Mouse (Mus musculus) liver, embryonic 16.5 days (tissue): Measurements from ENCODE around the gene Lactbl1. TPM values are rescaled to one million over a fixed set of nuclear protein-coding genes. Genes with fewer than 3 reads are reported as not detected.

Experiments used
- ATAC-seq: fragments of 200-750 bp; cut with Nextera tagmentation; 2 replicates; pipeline ENCODE4 v1.8.0; 2017; ENCODE audit warnings: low read depth, mild to moderate bottlenecking, moderate number of reproducible peaks, moderate library complexity
- H3K27ac ChIP-seq: fragments of 300-500 bp; sonication (generic); 2 replicates; pipeline ENCODE4 v1.5.1; 2014; ENCODE audit warnings: mild to moderate bottlenecking, low read length
- H3K27me3 ChIP-seq: fragments of 300-500 bp; sonication (generic); 2 replicates; pipeline ENCODE4 v1.6.1; 2014; ENCODE audit warnings: low read depth, low read length, mixed read lengths; ENCODE audit not compliant: control insufficient read depth, insufficient read depth
- H3K36me3 ChIP-seq: fragments of 300-500 bp; sonication (generic); 2 replicates; pipeline ENCODE4 v1.6.1; 2014; ENCODE audit warnings: mild to moderate bottlenecking; ENCODE audit not compliant: control insufficient read depth, insufficient read depth
- H3K4me1 ChIP-seq: fragments of 300-500 bp; sonication (generic); 2 replicates; pipeline ENCODE4 v1.6.1; 2014; ENCODE audit warnings: low read depth, low read length, mixed read lengths; ENCODE audit not compliant: control insufficient read depth
- H3K4me2 ChIP-seq: fragments of 300-500 bp; sonication (generic); 2 replicates; pipeline ENCODE4 v1.6.1; 2014; ENCODE audit warnings: low read depth, low read length, mixed read lengths
- H3K4me3 ChIP-seq: fragments of 300-500 bp; sonication (generic); 2 replicates; pipeline ENCODE4 v1.5.1; 2014; ENCODE audit warnings: low read depth, mild to moderate bottlenecking, low read length
- H3K9ac ChIP-seq: fragments of 300-500 bp; sonication (generic); 2 replicates; pipeline ENCODE4 v1.6.1; 2014; ENCODE audit warnings: low read depth, low read length
- H3K9me3 ChIP-seq: fragments of 300-500 bp; sonication (generic); replicated peaks from 2 replicates; pipeline ENCODE4 v1.6.1; 2016; ENCODE audit warnings: low read length; ENCODE audit not compliant: control insufficient read depth
- WGBS: fragments of 180-500 bp; shearing (Covaris S2); extraction: QIAGEN DNeasy Blood & Tissue Kit; methylation state at CpG from one replicate; pipeline ENCODE4 v1.1.7; 2014; ENCODE audit not compliant: insufficient replicate concordance; 5-methylcytosine and 5-hydroxymethylcytosine counted together
- polyA plus RNA-seq: library from polyadenylated mRNA; unstranded; fragments of >200 nt; fragmentation: Nextera tagmentation; extraction: Ambion mirVana; gene quantifications from 2 replicates; pipeline ENCODE4 v1.2.1, GENCODE M21; 2015

Lactbl1 gene
- polyA plus RNA-seq, 1 experiment from 2014 or later: not detected

- no peak for ATAC-seq
- H3K9ac ChIP-seq: no peak overlapping the region
- no peaks in the 10 kb centered on the region for H3K9me3 ChIP-seq
- H3K36me3 ChIP-seq: no peaks in the 10 kb centered on the region
- H3K27me3 ChIP-seq: no peaks in the 10 kb centered on the region
- H3K27ac ChIP-seq: no peak overlapping the region
- no peak overlapping the region for H3K4me3 ChIP-seq
- no peak overlapping the region for H3K4me2 ChIP-seq
- H3K4me1 ChIP-seq: no peaks in the 10 kb centered on the region
- WGBS: 12% methylated on average over 3 of the region's 3 CpGs
Observed at GRCm38 (mm10) chr4:136657914-136658313, 35.5 kb downstream of the Lactbl1 start.

- Histone ChIP-seq H3K4me1 (no peaks in the 10 kb centered on the region), H3K27ac (no peak overlapping the region), H3K36me3 (no peaks in the 10 kb centered on the region), H3K9ac (no peak overlapping the region), H3K4me2 (no peak overlapping the region), H3K4me3 (no peak overlapping the region), H3K27me3 (no peaks in the 10 kb centered on the region), H3K9me3 (no peaks in the 10 kb centered on the region)
- 64% methylated on average over 9 of the region's 9 CpGs for WGBS
- ATAC-seq: no peak
Observed at GRCm38 (mm10) chr4:136665068-136665467, 42.6 kb downstream of the Lactbl1 start.

DNA sequence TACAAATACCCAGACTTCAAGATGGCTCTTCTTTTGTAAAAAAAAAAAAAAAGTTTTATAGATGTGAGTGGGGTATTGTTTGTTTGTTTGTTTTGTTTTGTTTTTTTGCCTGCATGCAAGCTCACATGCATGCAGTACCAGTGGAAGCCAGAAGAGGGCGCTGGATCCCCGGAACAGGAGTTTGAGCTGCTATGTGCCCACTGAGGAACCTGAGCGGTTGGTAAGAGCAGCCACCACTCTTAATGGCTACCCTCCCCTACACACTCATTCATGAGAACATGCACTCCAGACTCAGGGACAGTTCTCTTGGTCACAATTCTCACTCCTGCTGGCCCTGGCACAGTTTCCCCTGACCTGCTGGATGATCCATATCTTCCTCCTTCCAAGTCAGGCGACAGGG, 43.6 kb downstream of the Lactbl1 start:
- no peak overlapping the region for H3K4me2 ChIP-seq
- H3K36me3 ChIP-seq: no peaks in the 10 kb centered on the region
- no peaks in the 10 kb centered on the region for H3K9me3 ChIP-seq
- ATAC-seq: no peak
- no peaks in the 10 kb centered on the region for H3K4me1 ChIP-seq
- no peak overlapping the region for H3K9ac ChIP-seq
- H3K27me3 ChIP-seq: no peaks in the 10 kb centered on the region
- no peak overlapping the region for H3K27ac ChIP-seq
- H3K4me3 ChIP-seq: no peak overlapping the region
- WGBS: 39% methylated on average over 4 of the region's 4 CpGs

DNA sequence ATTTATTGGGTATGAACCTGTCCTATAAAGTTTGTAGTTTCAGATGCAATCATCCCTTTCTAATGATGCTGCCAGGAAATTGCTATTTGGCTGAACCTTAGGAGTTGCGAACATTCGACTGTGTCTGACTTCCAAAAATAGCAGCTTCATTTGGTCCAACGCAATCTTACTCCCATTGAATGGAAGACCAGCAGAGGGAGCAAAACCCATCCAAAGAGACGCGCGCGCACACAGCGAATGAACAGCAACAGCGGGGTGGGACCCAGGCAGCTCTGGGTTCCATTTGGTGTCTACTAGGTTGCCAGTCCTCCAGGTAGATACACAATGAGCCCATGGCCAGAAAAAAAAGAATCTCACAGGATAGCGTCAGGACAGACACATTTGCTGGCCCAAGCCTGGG, 45.3 kb downstream of the Lactbl1 start:
- Histone ChIP-seq H3K27ac (no peak overlapping the region), H3K4me2 (no peak overlapping the region), H3K9me3 (no peaks in the 10 kb centered on the region), H3K27me3 (no peaks in the 10 kb centered on the region), H3K36me3 (no peaks in the 10 kb centered on the region), H3K9ac (no peak overlapping the region), H3K4me1 (no peaks in the 10 kb centered on the region), H3K4me3 (no peak overlapping the region)
- no peak for ATAC-seq
- 50% methylated on average over 10 of the region's 10 CpGs for WGBS

- no peaks in the 10 kb centered on the region for H3K9me3 ChIP-seq
- no peaks in the 10 kb centered on the region for H3K36me3 ChIP-seq
- ATAC-seq: no peak
- no peak overlapping the region for H3K9ac ChIP-seq
- WGBS: 72% methylated on average over 19 of the region's 19 CpGs
- no peak overlapping the region for H3K27ac ChIP-seq
- no peak overlapping the region for H3K4me2 ChIP-seq
- no peaks in the 10 kb centered on the region for H3K27me3 ChIP-seq
- H3K4me3 ChIP-seq: no peak overlapping the region
- H3K4me1 ChIP-seq: no peaks in the 10 kb centered on the region
Observed at GRCm38 (mm10) chr4:136672335-136673090, 50.1 kb downstream of the Lactbl1 start.

- Histone ChIP-seq H3K4me2 (no peak overlapping the region), H3K27ac (no peak overlapping the region), H3K9me3 (no peaks in the 10 kb centered on the region), H3K4me3 (no peak overlapping the region), H3K27me3 (no peaks in the 10 kb centered on the region), H3K36me3 (no peaks in the 10 kb centered on the region), H3K9ac (no peak overlapping the region), H3K4me1 (no peaks in the 10 kb centered on the region)
- no peak for ATAC-seq
- 69% methylated on average over 9 of the region's 9 CpGs for WGBS
Observed at GRCm38 (mm10) chr4:136675439-136675838, 53.0 kb downstream of the Lactbl1 start.

- no peak overlapping the region for H3K27ac ChIP-seq
- WGBS: 1% methylated on average over 3 of the region's 3 CpGs
- no peak overlapping the region for H3K4me2 ChIP-seq
- H3K9me3 ChIP-seq: no peaks in the 10 kb centered on the region
- ATAC-seq: no peak
- H3K4me1 ChIP-seq: no peaks in the 10 kb centered on the region
- H3K9ac ChIP-seq: no peak overlapping the region
- H3K27me3 ChIP-seq: no peaks in the 10 kb centered on the region
- H3K4me3 ChIP-seq: no peak overlapping the region
- H3K36me3 ChIP-seq: no peaks in the 10 kb centered on the region
Observed at GRCm38 (mm10) chr4:136678480-136678879, 56.1 kb downstream of the Lactbl1 start.

DNA sequence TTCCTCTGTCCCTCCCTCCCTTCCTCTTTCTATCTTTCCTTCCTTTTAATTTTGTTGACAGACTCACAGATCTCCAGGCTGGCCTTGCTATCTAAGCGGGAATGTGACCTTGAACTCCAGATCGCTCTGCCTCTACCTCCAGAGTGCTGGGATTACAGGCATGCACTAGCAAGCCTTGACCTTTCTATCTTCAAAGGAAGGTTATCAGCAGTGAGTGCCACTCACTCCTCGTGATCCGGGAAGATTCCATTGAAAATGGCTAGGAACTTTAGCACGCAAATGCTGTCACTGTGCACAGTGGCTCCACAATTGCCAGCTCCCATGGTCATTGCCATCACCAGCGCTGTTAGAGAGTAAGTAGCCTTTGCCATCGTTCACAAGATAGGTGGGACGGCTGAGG, 56.8 kb downstream of the Lactbl1 start:
- H3K27me3 ChIP-seq: no peaks in the 10 kb centered on the region
- ATAC-seq: no peak
- H3K27ac ChIP-seq: no peak overlapping the region
- no peaks in the 10 kb centered on the region for H3K4me1 ChIP-seq
- no peak overlapping the region for H3K4me3 ChIP-seq
- H3K4me2 ChIP-seq: no peak overlapping the region
- 59% methylated on average over 8 of the region's 8 CpGs for WGBS
- no peaks in the 10 kb centered on the region for H3K36me3 ChIP-seq
- H3K9me3 ChIP-seq: no peaks in the 10 kb centered on the region
- H3K9ac ChIP-seq: no peak overlapping the region

DNA sequence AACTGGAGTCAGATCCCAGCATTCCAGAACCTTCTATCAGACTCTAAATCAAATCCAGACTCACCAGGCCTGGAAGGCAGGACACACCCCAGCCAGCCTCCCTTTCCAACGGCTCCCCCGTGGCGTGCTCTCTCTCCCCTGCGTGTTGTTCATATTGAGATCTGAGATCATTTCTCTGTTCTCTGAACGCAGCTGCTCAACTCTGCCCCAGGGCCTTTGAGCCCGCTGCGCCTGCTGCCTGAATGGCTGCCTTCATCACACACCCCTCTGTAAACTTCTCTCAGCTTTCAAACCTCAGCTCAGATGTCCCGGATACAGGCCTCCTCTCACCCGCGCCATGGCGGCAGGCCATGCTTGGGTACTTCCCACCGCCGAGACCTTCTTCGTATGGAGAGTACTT, 58.2 kb downstream of the Lactbl1 start:
- H3K36me3 ChIP-seq: no peaks in the 10 kb centered on the region
- 79% methylated on average over 14 of the region's 14 CpGs for WGBS

More for the DNA sequence above, 58.2 kb downstream of the Lactbl1 start:
- Histone ChIP-seq H3K27ac (no peak overlapping the region), H3K9ac (no peak overlapping the region), H3K9me3 (no peaks in the 10 kb centered on the region), H3K4me3 (no peak overlapping the region), H3K27me3 (no peaks in the 10 kb centered on the region), H3K4me1 (no peaks in the 10 kb centered on the region), H3K4me2 (no peak overlapping the region)
- no peak for ATAC-seq
